Mouse (Mus musculus): ENCODE results near the gene Unc5b.

- TF ChIP-seq CTCF (IDR thresholded peaks at IDR 0.05; ENCODE audit: control insufficient read depth, insufficient read depth, insufficient replicate concordance, low read depth, low read length) (no peak), POLR2A (IDR thresholded peaks at IDR 0.05; ENCODE audit: control insufficient read depth, low read depth, low read length) (no peak)
Observed at GRCm38 (mm10) chr10:60737169-60737728, 94.1 kb downstream of the Unc5b start.
